Mouse (Mus musculus): ENCODE data around the gene Disc1. TPM values are rescaled to one million over a fixed set of nuclear protein-coding genes. Genes with fewer than 3 reads are reported as not detected.

Disc1 gene
- total RNA-seq, 2 experiments from 2014 or later, result 1.3 to 2.3 TPM

GRCm38 (mm10) chr8:125066913-125067595 lies 13.1 kb downstream of the Disc1 start:
- DNase-seq (ENCODE audit: low spot score in 2 of 2), result peak; percentile 33 to 46

GRCm38 (mm10) chr8:125067596-125067960 lies 13.6 kb downstream of the Disc1 start:
- DNase-seq (ENCODE audit: low spot score in 2 of 2), result peak in 1 of 2 experiments; percentile 46

GRCm38 (mm10) chr8:125068146-125068905 lies 14.3 kb downstream of the Disc1 start:
- DNase-seq (ENCODE audit: low spot score in 2 of 2), result no peak

GRCm38 (mm10) chr8:125069304-125069703 lies 15.3 kb downstream of the Disc1 start:
- DNase-seq (ENCODE audit: low spot score in 2 of 2), result no peak

GRCm38 (mm10) chr8:125069733-125070132 lies 15.7 kb downstream of the Disc1 start:
- no peak for DNase-seq (ENCODE audit: low spot score in 2 of 2)

DNA sequence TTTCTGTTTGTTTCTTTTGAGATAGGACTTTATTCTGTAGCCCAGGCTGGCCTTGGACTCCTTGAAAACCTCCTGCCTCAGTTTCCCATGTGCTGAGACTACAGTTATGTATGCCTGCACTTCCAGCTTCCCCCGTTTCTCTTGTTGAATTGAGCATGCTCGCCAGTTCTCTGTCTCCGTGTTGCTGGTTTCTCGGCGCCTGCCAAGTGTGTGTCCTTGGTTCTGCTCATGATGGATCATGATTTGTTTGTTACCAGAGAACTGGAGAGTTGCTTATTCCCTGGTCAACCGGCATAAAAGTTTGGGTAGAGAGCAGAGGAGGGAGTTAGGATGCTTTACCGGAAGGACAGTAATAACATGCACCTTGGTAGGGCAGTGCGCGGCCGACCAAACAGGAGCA lies 20.1 kb downstream of the Disc1 start:
- peak in 1 of 2 experiments; percentile 38 for DNase-seq (ENCODE audit: low spot score in 2 of 2)

GRCm38 (mm10) chr8:125074581-125074980 lies 20.6 kb downstream of the Disc1 start:
- DNase-seq (ENCODE audit: low spot score in 2 of 2), result no peak

- DNase-seq (ENCODE audit: low spot score in 2 of 2), result no peak
Measured at GRCm38 (mm10) chr8:125075389-125075788, 21.4 kb downstream of the Disc1 start.

GRCm38 (mm10) chr8:125077326-125077725 lies 23.3 kb downstream of the Disc1 start:
- DNase-seq (ENCODE audit: low spot score in 2 of 2), result no peak

GRCm38 (mm10) chr8:125078771-125079384 lies 24.9 kb downstream of the Disc1 start:
- DNase-seq (ENCODE audit: low spot score in 2 of 2), result peak in 1 of 2 experiments; percentile 50

GRCm38 (mm10) chr8:125080388-125081344 lies 26.7 kb downstream of the Disc1 start:
- no peak for DNase-seq (ENCODE audit: low spot score in 2 of 2)

- DNase-seq (ENCODE audit: low spot score in 2 of 2), result peak; percentile 57 to 60
Measured at GRCm38 (mm10) chr8:125083746-125084145, 29.8 kb downstream of the Disc1 start.

- DNase-seq (ENCODE audit: low spot score in 2 of 2), result no peak
Measured at GRCm38 (mm10) chr8:125084523-125084922, 30.5 kb downstream of the Disc1 start.

DNA sequence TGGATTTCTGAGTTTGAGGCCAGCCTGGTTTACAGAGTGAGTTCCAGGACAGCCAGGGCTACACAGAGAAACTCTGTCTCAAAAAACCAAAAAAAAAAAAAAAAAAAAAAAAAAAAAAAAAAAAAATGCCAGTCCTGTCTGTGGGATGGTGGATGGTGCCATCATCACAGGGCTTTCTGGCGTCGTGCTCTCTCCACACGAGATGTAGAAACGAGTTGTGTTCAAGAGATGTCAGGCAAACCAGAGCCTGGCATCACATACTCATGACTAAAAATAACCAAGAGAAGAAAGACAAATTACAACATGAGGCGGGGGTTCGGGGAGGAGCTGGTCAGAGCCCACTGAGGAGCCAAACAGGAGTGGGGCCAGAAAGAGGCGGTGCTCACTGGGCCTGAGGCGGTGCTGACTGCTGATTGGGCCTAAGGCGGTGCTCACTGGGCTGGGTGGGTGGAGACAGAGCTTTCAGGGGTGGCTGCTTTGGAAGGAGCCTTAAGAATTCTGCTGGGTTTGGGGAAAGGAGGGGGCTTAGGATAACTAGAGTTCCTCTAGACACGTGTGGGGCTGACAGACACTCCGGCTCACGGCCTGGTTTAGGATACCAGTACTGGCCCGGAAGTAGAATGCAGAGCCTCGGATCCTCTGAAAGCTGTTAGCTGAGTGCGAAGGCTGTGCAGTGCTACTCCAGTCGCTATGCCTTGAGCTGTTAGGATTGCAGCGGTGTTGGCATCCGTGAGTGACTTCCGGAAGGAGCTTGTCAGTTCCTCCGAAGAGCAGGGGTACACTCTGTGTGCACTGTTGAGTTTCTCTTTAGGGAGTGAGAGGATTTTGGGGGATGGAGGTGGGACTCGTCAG lies 37.1 kb downstream of the Disc1 start:
- DNase-seq (ENCODE audit: low spot score in 2 of 2), result no peak

DNA sequence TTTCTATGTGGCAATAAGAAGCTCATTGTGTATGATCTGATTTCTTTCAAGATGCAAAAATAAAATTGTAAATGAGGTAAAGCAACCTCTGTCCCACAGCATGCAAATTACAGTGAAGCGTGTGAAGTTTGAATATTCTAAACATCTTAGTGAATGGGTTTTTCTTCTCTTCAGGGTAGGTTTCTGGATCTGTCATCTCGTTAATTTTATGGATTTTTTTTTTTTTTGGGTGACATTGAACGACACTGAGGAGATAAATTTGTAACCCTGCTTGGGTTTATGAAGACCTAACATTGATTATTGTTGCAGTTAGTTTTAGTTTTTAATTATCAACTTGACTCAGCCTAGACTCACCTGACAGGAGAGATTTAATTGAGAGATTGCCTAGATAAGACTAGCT lies 43.1 kb downstream of the Disc1 start:
- DNase-seq (ENCODE audit: low spot score in 2 of 2), result no peak

DNA sequence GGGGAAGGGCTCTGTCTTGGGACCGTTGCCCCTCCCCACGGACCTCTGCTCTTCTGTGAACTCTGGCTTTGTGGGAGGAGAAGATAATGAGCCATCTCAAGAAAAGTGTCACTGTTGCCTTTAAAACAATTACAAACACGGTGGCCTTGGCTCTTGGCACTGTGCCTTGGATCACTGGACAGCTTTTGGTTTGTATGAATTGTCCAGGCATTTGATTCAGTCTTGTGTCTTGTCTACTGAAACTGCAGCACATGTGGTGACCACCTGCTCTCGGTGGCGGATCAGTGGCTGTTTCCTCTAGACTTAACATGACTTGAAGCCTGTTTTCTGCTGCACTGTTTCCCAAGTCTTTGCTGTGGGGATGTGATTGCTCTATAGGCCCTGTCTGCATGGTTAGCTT lies 44.1 kb downstream of the Disc1 start:
- DNase-seq (ENCODE audit: low spot score in 2 of 2), result peak; percentile 31 to 61

DNA sequence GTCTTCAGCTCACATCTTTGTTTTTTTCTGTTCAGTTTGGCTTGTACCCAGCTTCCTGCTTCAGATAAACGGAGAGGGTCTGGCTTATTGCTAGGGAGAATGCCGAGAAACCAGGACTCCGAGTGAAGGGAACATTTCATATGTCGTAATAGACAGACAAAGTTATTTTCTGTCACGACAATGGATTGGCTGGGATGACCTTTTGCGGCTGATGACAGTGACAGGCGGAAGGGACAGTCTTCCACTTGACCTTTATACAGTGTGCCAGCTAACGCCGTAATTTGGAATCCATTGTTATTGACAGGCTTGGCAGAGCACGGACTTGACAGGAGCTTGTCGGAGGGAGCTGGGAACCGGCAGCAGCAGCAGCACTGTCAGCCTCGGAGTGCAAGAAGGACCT lies 48.3 kb downstream of the Disc1 start:
- DNase-seq (ENCODE audit: low spot score in 2 of 2), result peak in 1 of 2 experiments; percentile 24

DNA sequence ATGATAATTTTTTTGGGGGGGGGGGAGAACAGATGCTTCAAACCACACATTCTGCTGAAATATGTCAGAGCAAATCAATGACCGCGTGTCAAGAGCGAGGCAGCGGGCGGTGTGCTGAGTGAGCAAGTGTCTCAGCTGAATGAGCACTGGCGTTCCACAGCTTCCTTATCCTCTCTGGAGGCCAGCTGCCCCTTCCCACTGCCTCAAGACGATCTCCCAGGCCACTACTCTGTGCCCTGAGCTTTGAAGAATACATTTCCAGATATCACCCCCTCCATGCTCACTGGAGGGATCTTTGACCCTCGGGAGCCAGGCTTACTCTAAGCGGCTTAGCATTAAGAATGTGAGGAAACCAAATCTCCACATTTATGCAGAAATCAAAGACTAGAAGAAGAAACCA lies 59.2 kb downstream of the Disc1 start:
- DNase-seq (ENCODE audit: low spot score in 2 of 2), result no peak

GRCm38 (mm10) chr8:125113831-125114230 lies 59.8 kb downstream of the Disc1 start:
- DNase-seq (ENCODE audit: low spot score in 2 of 2), result no peak

- DNase-seq (ENCODE audit: low spot score in 2 of 2), result no peak
Measured at GRCm38 (mm10) chr8:125115321-125115720, 61.3 kb downstream of the Disc1 start.

All from adrenal gland, adult 18-20 months (tissue).